Mouse (Mus musculus) kidney, postnatal 0 days (tissue): ENCODE measurements around the gene Wdr17. TPM values are rescaled to one million over a fixed set of nuclear protein-coding genes. Genes with fewer than 3 reads are reported as not detected.

Experiments used
- ATAC-seq: fragments of 200-750 bp; cut with Nextera tagmentation; replicated peaks from 2 replicates; pipeline ENCODE4 v1.8.0; 2017; ENCODE audit warnings: low read depth, moderate number of reproducible peaks, moderate TSS enrichment, moderate library complexity; ENCODE audit not compliant: low FRiP score
- DNase-seq: peaks from one replicate; pipeline ENCODE4 v3.0.0-alpha.2; 2016; ENCODE audit warnings: low spot score
- H3K27ac ChIP-seq: fragments of 300-500 bp; sonication (generic); 2 replicates; pipeline ENCODE4 v1.5.1; 2014; ENCODE audit warnings: mild to moderate bottlenecking
- H3K27me3 ChIP-seq: fragments of 300-500 bp; sonication (generic); 2 replicates; pipeline ENCODE4 v1.6.1; 2014; ENCODE audit warnings: low read length, mixed read lengths; ENCODE audit not compliant: insufficient read depth
- H3K36me3 ChIP-seq: fragments of 300-500 bp; sonication (generic); 2 replicates; pipeline ENCODE4 v1.6.1; 2014; ENCODE audit warnings: low read length, mixed read lengths; ENCODE audit not compliant: insufficient read depth
- H3K4me1 ChIP-seq: fragments of 300-500 bp; sonication (generic); replicated peaks from 2 replicates; pipeline ENCODE4 v1.6.1; 2014; ENCODE audit warnings: antibody characterized with exemption, low read length, mixed read lengths; ENCODE audit not compliant: insufficient read depth
- H3K4me2 ChIP-seq: fragments of 300-500 bp; sonication (generic); 2 replicates; pipeline ENCODE4 v1.6.1; 2014; ENCODE audit warnings: mild to moderate bottlenecking, low read length, moderate library complexity, mixed read lengths
- H3K4me3 ChIP-seq: fragments of 300-500 bp; sonication (generic); replicated peaks from 2 replicates; pipeline ENCODE4 v1.5.1; 2014; ENCODE audit warnings: low read depth, low read length
- H3K9ac ChIP-seq: fragments of 300-500 bp; sonication (generic); 2 replicates; pipeline ENCODE4 v1.6.1; 2014; ENCODE audit warnings: low read depth, low read length
- H3K9me3 ChIP-seq: fragments of 300-500 bp; sonication (generic); replicated peaks from 2 replicates; pipeline ENCODE4 v1.6.1; 2016; ENCODE audit warnings: low read length, inconsistent platforms, mixed read lengths
- CTCF ChIP-seq: IDR thresholded peaks from 2 replicates; pipeline ENCODE4 v1.5.1; 2016; ENCODE audit warnings: antibody characterized with exemption, low read depth, mild to moderate bottlenecking, moderate library complexity
- WGBS: fragments of 180-500 bp; shearing (Covaris S2); extraction: QIAGEN DNeasy Blood & Tissue Kit; methylation state at CpG from one replicate; pipeline ENCODE4 v1.1.7; 2014; 5-methylcytosine and 5-hydroxymethylcytosine counted together
- polyA plus RNA-seq: library from polyadenylated mRNA; unstranded; fragments of >200 nt; fragmentation: Nextera tagmentation; extraction: Ambion mirVana; gene quantifications from 2 replicates; pipeline ENCODE4 v1.2.1, GENCODE M21; 2015

Wdr17 gene
- polyA plus RNA-seq, 1 experiment from 2014 or later: 0.97 TPM

GRCm38 (mm10) chr8:54777012-54777411 is 110.0 kb downstream of the Wdr17 start:
- no peak for ATAC-seq

DNA sequence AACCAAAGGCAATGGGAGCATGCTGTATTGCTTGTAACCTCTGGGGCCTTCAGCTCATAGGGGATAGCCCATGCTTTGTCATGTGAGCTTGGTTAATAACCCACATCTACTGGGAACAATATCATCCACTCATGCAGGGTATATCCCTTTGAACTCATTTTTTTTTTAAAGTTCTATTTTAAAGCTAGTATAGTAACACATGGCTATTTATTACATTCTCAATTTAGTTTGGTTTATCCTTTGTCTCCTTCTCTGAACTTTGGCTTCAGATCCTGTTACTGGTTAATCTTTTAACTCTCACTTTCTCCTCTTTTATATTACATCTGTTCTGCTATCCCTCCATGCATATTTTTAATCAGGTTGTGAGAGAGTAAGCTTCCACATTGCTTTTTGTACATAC is 110.7 kb downstream of the Wdr17 start:
- Histone ChIP-seq H3K4me1 (no peaks in the 10 kb centered on the region), H3K36me3 (no peaks in the 10 kb centered on the region), H3K9ac (no peak overlapping the region), H3K27ac (no peak overlapping the region), H3K4me2 (no peak overlapping the region), H3K9me3 (no peaks in the 10 kb centered on the region), H3K27me3 (no peaks in the 10 kb centered on the region), H3K4me3 (no peak overlapping the region)
- ATAC-seq: no peak
- DNase-seq: no peak
- no peak for TF ChIP-seq CTCF

More at GRCm38 (mm10) chr8:54777012-54777411, 110.0 kb downstream of the Wdr17 start:
- no peak overlapping the region for H3K9ac ChIP-seq
- H3K27ac ChIP-seq: no peak overlapping the region
- H3K4me1 ChIP-seq: no peaks in the 10 kb centered on the region
- H3K4me3 ChIP-seq: no peak overlapping the region
- DNase-seq: no peak
- H3K27me3 ChIP-seq: no peaks in the 10 kb centered on the region
- no peak overlapping the region for H3K4me2 ChIP-seq
- H3K9me3 ChIP-seq: no peaks in the 10 kb centered on the region
- no peak for TF ChIP-seq CTCF
- H3K36me3 ChIP-seq: no peaks in the 10 kb centered on the region

DNA sequence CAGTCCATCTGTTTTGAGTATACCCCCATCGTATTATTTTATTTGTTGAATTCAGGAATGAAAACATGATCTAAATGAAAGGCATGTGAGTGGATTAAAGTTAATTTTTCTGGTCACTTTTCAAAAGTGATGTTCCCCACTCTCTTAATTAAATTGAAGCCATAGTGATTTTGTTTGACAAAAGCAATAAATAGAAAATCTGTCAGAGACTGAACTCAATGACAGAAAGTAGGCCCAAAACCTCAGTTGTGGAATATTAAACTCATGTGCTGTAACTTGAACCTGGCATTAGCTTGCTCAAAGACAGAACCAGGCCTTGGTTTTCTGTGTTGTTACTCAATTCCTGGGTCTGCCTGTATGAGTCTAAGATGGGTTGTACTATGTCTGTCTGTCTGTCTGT is 129.3 kb downstream of the Wdr17 start:
- Histone ChIP-seq H3K4me3 (no peak overlapping the region), H3K27ac (no peak overlapping the region), H3K27me3 (no peaks in the 10 kb centered on the region), H3K4me2 (no peak overlapping the region), H3K4me1 (no peaks in the 10 kb centered on the region), H3K9me3 (no peaks in the 10 kb centered on the region), H3K9ac (no peak overlapping the region), H3K36me3 (no peaks in the 10 kb centered on the region)
- WGBS: 87% methylated on average over 1 of the region's 1 CpGs
- no peak for TF ChIP-seq CTCF
- no peak for ATAC-seq
- no peak for DNase-seq

GRCm38 (mm10) chr8:54736660-54737312 is 150.2 kb downstream of the Wdr17 start:
- Histone ChIP-seq H3K27ac (no peak overlapping the region), H3K27me3 (no peaks in the 10 kb centered on the region), H3K9me3 (no peaks in the 10 kb centered on the region), H3K36me3 (no peaks in the 10 kb centered on the region), H3K4me3 (no peak overlapping the region), H3K4me2 (no peak overlapping the region), H3K4me1 (no peaks in the 10 kb centered on the region), H3K9ac (no peak overlapping the region)
- TF ChIP-seq CTCF: peak; percentile 77
- ATAC-seq (no peak), DNase-seq (peak; percentile 71)
- WGBS: 62% methylated on average over 5 of the region's 5 CpGs

- H3K27me3 ChIP-seq: no peaks in the 10 kb centered on the region
- H3K4me2 ChIP-seq: peak overlapping the region; percentile 51
- no peak overlapping the region for H3K9ac ChIP-seq
- no peak for TF ChIP-seq CTCF
- no peaks in the 10 kb centered on the region for H3K4me1 ChIP-seq
- no peak overlapping the region for H3K27ac ChIP-seq
- H3K9me3 ChIP-seq: no peaks in the 10 kb centered on the region
- peak overlapping the region; percentile 21 for H3K4me3 ChIP-seq
- DNase-seq (no peak), ATAC-seq (0 out of 2 replicates have a peak, but pooled peaks have one; percentile 6)
- H3K36me3 ChIP-seq: no peaks in the 10 kb centered on the region
- 15% methylated on average over 8 of the region's 8 CpGs for WGBS
These were observed 162.3 kb downstream of the Wdr17 start for GRCm38 (mm10) chr8:54724668-54725035.

DNA sequence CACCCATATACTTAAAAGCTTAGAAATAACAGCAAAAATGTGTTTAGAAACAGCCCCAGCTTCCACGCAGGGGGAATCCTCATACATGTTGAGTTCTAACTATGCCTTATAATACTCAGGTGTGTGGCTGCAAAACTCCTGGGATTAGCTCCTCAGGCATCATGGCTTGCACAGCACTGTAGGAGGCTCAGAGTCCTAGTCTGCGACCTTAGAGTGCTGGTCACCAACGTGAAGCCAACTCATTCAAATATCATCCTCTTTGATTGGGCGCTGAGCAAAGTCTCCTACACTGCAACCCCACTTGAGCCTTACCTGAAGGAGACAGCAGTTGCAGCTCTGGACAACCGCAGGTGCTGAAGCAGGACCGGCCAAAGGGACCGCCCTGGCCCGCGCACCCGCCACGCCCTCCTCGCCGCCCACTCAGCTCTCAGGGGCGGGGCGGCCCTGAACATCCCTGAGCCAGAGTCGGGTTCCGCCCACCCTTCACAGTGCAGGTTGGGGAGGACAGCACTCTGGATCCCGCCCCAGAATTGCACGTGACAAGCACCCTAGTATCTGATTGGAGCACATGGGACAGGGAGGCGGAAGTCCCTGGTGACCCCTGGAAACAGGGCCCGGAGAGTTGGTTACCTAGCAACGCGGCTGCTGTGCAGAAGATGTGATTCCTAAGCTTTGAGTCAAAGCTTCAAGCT is 162.9 kb downstream of the Wdr17 start:
- Histone ChIP-seq H3K27me3 (no peaks in the 10 kb centered on the region), H3K27ac (no peak overlapping the region), H3K9me3 (no peaks in the 10 kb centered on the region), H3K4me2 (peak overlapping the region; percentile 51), H3K4me1 (no peaks in the 10 kb centered on the region), H3K9ac (no peak overlapping the region), H3K36me3 (no peaks in the 10 kb centered on the region), H3K4me3 (peak overlapping the region; percentile 21)
- ATAC-seq (peak; percentile 100), DNase-seq (peak; percentile 93)
- WGBS: 3% methylated on average over 23 of the region's 23 CpGs
- no peak for TF ChIP-seq CTCF
